16 mouse cellular contexts compared by ENCODE assay signal in the genomic region with DNA sequence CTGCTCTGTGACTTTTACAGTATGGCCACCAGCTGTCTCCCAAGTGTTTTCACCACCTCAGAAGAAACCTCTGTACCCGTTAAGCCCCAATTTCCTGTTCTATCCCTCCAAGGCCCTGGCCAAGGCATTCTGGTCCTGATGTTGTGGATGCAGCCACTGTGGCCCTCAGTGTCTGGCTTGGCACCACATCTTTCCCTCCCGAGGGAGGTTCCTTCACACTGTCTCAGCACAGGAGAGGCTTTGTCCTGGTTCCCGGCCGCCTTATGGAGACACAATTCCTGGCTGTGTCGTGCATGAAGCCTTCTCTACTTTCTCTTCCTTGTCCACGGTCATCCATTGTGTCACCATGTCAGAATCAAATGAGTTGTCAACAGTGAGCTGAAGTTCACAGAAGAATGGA. TPM values are rescaled to one million over a fixed set of nuclear protein-coding genes. Genes with fewer than 3 reads are reported as not detected.
A peak's percentile ranks its signal among the peaks of the same experiment; 100 is the strongest.
DNase-seq lines count a peak whose midpoint lies in the region; ATAC-seq and TF ChIP-seq lines count a peak whose summit lies in the region.
"Had no signal": no experiment of that assay in that cellular context is flagged by ENCODE, and none has a peak within 500 bp of the region (broad histone marks: within the 10 kb centered on the region; RNA-seq: fewer than 3 reads in every experiment).

No protein-coding gene starts in this region.

- H3K27me3 ChIP-seq in forebrain, embryonic 13.5 days: peaks cover 15% of the 10 kb centered on the region
- no peaks in the 10 kb centered on the region for H3K27me3 ChIP-seq in forebrain, embryonic 11.5 days (ENCODE audit: control insufficient read depth, insufficient read depth, low read length)
- no peaks in the 10 kb centered on the region for H3K27me3 ChIP-seq in heart, embryonic 14.5 days (ENCODE audit: control insufficient read depth, insufficient read depth, low read length)
- H3K27me3 ChIP-seq in stomach, embryonic 14.5 days (ENCODE audit: control insufficient read depth, insufficient read depth, low read length): no peaks in the 10 kb centered on the region
- H3K27me3 ChIP-seq in stomach, postnatal 0 days (ENCODE audit: control insufficient read depth, insufficient read depth, low read length): no peaks in the 10 kb centered on the region

- 65% methylated on average over 6 of the region's 6 CpGs for WGBS in forebrain, embryonic 13.5 days
- WGBS in forebrain, embryonic 11.5 days: 66% methylated on average over 6 of the region's 6 CpGs
- WGBS in heart, embryonic 14.5 days: 32% methylated on average over 6 of the region's 6 CpGs
- WGBS in stomach, embryonic 14.5 days: 56% methylated on average over 6 of the region's 6 CpGs
- WGBS in stomach, postnatal 0 days: 57% methylated on average over 6 of the region's 6 CpGs

- no peak for DNase-seq in forebrain, embryonic 11.5 days (ENCODE audit: low spot score)
- no peak for DNase-seq in heart, postnatal 36 days
- no peak for DNase-seq in stomach, postnatal 0 days (ENCODE audit: low spot score)
- DNase-seq in right cerebral cortex, postnatal 25 days: no peak
- DNase-seq in ovary, adult 18-20 months (ENCODE audit: low spot score): no peak
- DNase-seq: gastrocnemius, postnatal 25 days; kidney, adult 8-10 months; liver, embryonic 13.5 days; lung, postnatal 14 days had no signal

- H3K36me3 ChIP-seq in forebrain, embryonic 13.5 days (ENCODE audit: poor library complexity, severe bottlenecking): no peaks in the 10 kb centered on the region
- H3K36me3 ChIP-seq in forebrain, embryonic 11.5 days (ENCODE audit: control insufficient read depth, insufficient read depth, low read length): no peaks in the 10 kb centered on the region
- no peaks in the 10 kb centered on the region for H3K36me3 ChIP-seq in heart, embryonic 14.5 days (ENCODE audit: control insufficient read depth, insufficient read depth, low read length)
- H3K36me3 ChIP-seq in stomach, embryonic 14.5 days (ENCODE audit: control insufficient read depth, insufficient read depth, low read length): no peaks in the 10 kb centered on the region
- H3K36me3 ChIP-seq in stomach, postnatal 0 days (ENCODE audit: control insufficient read depth, insufficient read depth, low read length): no peaks in the 10 kb centered on the region
- H3K36me3 ChIP-seq: liver, embryonic 13.5 days had no signal

- no peak for TF ChIP-seq CTCF in stomach, postnatal 0 days (IDR thresholded peaks at IDR 0.05; ENCODE audit: low read depth)

- no peak overlapping the region for H3K4me3 ChIP-seq in forebrain, embryonic 13.5 days
- H3K4me3 ChIP-seq in forebrain, embryonic 11.5 days (ENCODE audit: low read depth, low read length): no peak overlapping the region
- peak overlapping the region in 1 of 2 experiments; percentile 29; a peak in 1 of 4 replicates for H3K4me3 ChIP-seq in heart, embryonic 14.5 days (ENCODE audit: control insufficient read depth in 1 of 2, insufficient read depth in 1 of 2, low read depth in 1 of 2, low read length in 2 of 2)
- H3K4me3 ChIP-seq in stomach, embryonic 14.5 days (ENCODE audit: low read depth, low read length): no peak overlapping the region
- no peak overlapping the region for H3K4me3 ChIP-seq in stomach, postnatal 0 days (ENCODE audit: low read depth, low read length)
- H3K4me3 ChIP-seq: liver, embryonic 13.5 days had no signal

- H3K4me2 ChIP-seq in forebrain, embryonic 13.5 days: no peak overlapping the region
- no peak overlapping the region for H3K4me2 ChIP-seq in forebrain, embryonic 11.5 days (ENCODE audit: low read depth, low read length, severe bottlenecking)
- H3K4me2 ChIP-seq in heart, embryonic 14.5 days (ENCODE audit: low read length): peak overlapping the region; percentile 60
- H3K4me2 ChIP-seq in stomach, embryonic 14.5 days (replicated peaks; ENCODE audit: low read depth, low read length): no peak overlapping the region; the same call in 1 of the 2 replicates
- no peak overlapping the region for H3K4me2 ChIP-seq in stomach, postnatal 0 days (replicated peaks; ENCODE audit: low read depth)
- H3K4me2 ChIP-seq: liver, embryonic 13.5 days had no signal

- H3K27ac ChIP-seq in forebrain, embryonic 13.5 days: peak overlapping the region; percentile 59; the same call in 1 of the 2 replicates
- no peak overlapping the region for H3K27ac ChIP-seq in forebrain, embryonic 11.5 days (ENCODE audit: low read depth, low read length)
- H3K27ac ChIP-seq in heart, embryonic 14.5 days (replicated peaks in 1 of 2; ENCODE audit: control insufficient read depth in 1 of 2, insufficient read depth in 1 of 2, low read depth in 2 of 2, low read length in 2 of 2): peak overlapping the region; percentile 91
- peak overlapping the region; percentile 58; the same call in 1 of the 2 replicates for H3K27ac ChIP-seq in stomach, embryonic 14.5 days (ENCODE audit: low read length)
- H3K27ac ChIP-seq in stomach, postnatal 0 days (replicated peaks): no peak overlapping the region
- H3K27ac ChIP-seq: liver, embryonic 13.5 days had no signal

- no peak for ATAC-seq in forebrain, embryonic 13.5 days
- ATAC-seq in forebrain, embryonic 11.5 days (replicated peaks; ENCODE audit: low FRiP score): no peak
- no peak for ATAC-seq in heart, embryonic 14.5 days (ENCODE audit: insufficient number of reproducible peaks, insufficient read depth, low FRiP score, low read depth)
- ATAC-seq in stomach, embryonic 14.5 days (ENCODE audit: insufficient number of reproducible peaks, insufficient read depth, low FRiP score, low read depth): no peak
- ATAC-seq in stomach, postnatal 0 days (ENCODE audit: low FRiP score, low TSS enrichment): no peak
- ATAC-seq: hindbrain, embryonic 16.5 days had no signal

- H3K9me3 ChIP-seq in forebrain, embryonic 13.5 days (replicated peaks): no peaks in the 10 kb centered on the region
- H3K9me3 ChIP-seq in forebrain, embryonic 11.5 days (ENCODE audit: control insufficient read depth, low read length): no peaks in the 10 kb centered on the region
- H3K9me3 ChIP-seq in heart, embryonic 14.5 days (ENCODE audit: control insufficient read depth, low read length): no peaks in the 10 kb centered on the region
- no peaks in the 10 kb centered on the region for H3K9me3 ChIP-seq in stomach, embryonic 14.5 days (ENCODE audit: control insufficient read depth, low read depth, low read length)
- no peaks in the 10 kb centered on the region for H3K9me3 ChIP-seq in stomach, postnatal 0 days (ENCODE audit: control insufficient read depth, low read length)
- H3K9me3 ChIP-seq: liver, embryonic 13.5 days had no signal

- H3K4me1 ChIP-seq in forebrain, embryonic 13.5 days: peaks cover 26% of the 10 kb centered on the region
- H3K4me1 ChIP-seq in forebrain, embryonic 11.5 days (replicated peaks; ENCODE audit: control insufficient read depth, insufficient read depth, low read length): peaks cover 8% of the 10 kb centered on the region; the same call in 1 of the 2 replicates
- peaks cover 23 to 45% of the 10 kb centered on the region in 2 experiments for H3K4me1 ChIP-seq in heart, embryonic 14.5 days (ENCODE audit: control insufficient read depth in 2 of 2, insufficient read depth in 2 of 2, low read length in 2 of 2)
- H3K4me1 ChIP-seq in stomach, embryonic 14.5 days (ENCODE audit: control insufficient read depth, insufficient read depth, low read length): peaks cover 4% of the 10 kb centered on the region; the same call in 1 of the 2 replicates
- H3K4me1 ChIP-seq in stomach, postnatal 0 days (replicated peaks; ENCODE audit: control insufficient read depth, insufficient read depth): no peaks in the 10 kb centered on the region

- no peak for TF ChIP-seq EP300 in stomach, postnatal 0 days (optimal IDR thresholded peaks at IDR 0.05)

- intact Hi-C loops in heart, postnatal 36 days (cut with DNase I): no loop called here

- no peak overlapping the region for H3K9ac ChIP-seq in forebrain, embryonic 13.5 days
- no peak overlapping the region for H3K9ac ChIP-seq in forebrain, embryonic 11.5 days (ENCODE audit: low read length)
- peak overlapping the region; percentile 63 for H3K9ac ChIP-seq in heart, embryonic 14.5 days (ENCODE audit: low read length)
- no peak overlapping the region for H3K9ac ChIP-seq in stomach, embryonic 14.5 days (replicated peaks; ENCODE audit: low read depth, low read length)
- no peak overlapping the region for H3K9ac ChIP-seq in stomach, postnatal 0 days (ENCODE audit: low read length)
- H3K9ac ChIP-seq: liver, embryonic 13.5 days had no signal

RNA-seq across cellular contexts. Expression of a gene that starts 23.4 kb away (rescaled TPM):
- 8.9 and 9.2 TPM in 2 replicates for polyA plus RNA-seq in forebrain, embryonic 13.5 days (2015; fragmentation: Nextera tagmentation; extraction: Ambion mirVana)
- 11.1 and 11.3 TPM in 2 replicates for polyA plus RNA-seq in forebrain, embryonic 11.5 days (2014; fragmentation: Nextera tagmentation; extraction: Ambion mirVana)
- 4.2 and 5.0 TPM in 2 replicates for polyA plus RNA-seq in heart, embryonic 14.5 days (2014; fragmentation: Nextera tagmentation; extraction: Ambion mirVana)
- under 1 TPM; 0.44 to 0.95 TPM for total RNA-seq in heart, postnatal 36 days (2021)
- polyA plus RNA-seq in stomach, embryonic 14.5 days (2014; fragmentation: Nextera tagmentation; extraction: Ambion mirVana): 7.1 and 8.2 TPM in 2 replicates
- 1.5 and 1.6 TPM in 2 replicates for polyA plus RNA-seq in stomach, postnatal 0 days (2015; fragmentation: Nextera tagmentation; extraction: Ambion mirVana)

RNA-seq across cellular contexts. Expression of a gene that starts 39.4 kb away (rescaled TPM):
- polyA plus RNA-seq in forebrain, embryonic 13.5 days (2015; fragmentation: Nextera tagmentation; extraction: Ambion mirVana): 8.8 and 9.5 TPM in 2 replicates
- polyA plus RNA-seq in forebrain, embryonic 11.5 days (2014; fragmentation: Nextera tagmentation; extraction: Ambion mirVana): 4.5 and 4.9 TPM in 2 replicates
- polyA plus RNA-seq in heart, embryonic 14.5 days (2014; fragmentation: Nextera tagmentation; extraction: Ambion mirVana): 5.2 and 8.0 TPM in 2 replicates
- 10 to 100 TPM; 13.9 to 14.5 TPM for total RNA-seq in heart, postnatal 36 days (2021)
- 8.9 and 9.9 TPM in 2 replicates for polyA plus RNA-seq in stomach, embryonic 14.5 days (2014; fragmentation: Nextera tagmentation; extraction: Ambion mirVana)
- 4.7 and 5.8 TPM in 2 replicates for polyA plus RNA-seq in stomach, postnatal 0 days (2015; fragmentation: Nextera tagmentation; extraction: Ambion mirVana)

RNA-seq across cellular contexts. Expression of a gene that starts 45.9 kb away (rescaled TPM):
- polyA plus RNA-seq in forebrain, embryonic 13.5 days (2015; fragmentation: Nextera tagmentation; extraction: Ambion mirVana): 171 and 172 TPM in 2 replicates
- 141 and 154 TPM in 2 replicates for polyA plus RNA-seq in forebrain, embryonic 11.5 days (2014; fragmentation: Nextera tagmentation; extraction: Ambion mirVana)
- 156 and 173 TPM in 2 replicates for polyA plus RNA-seq in heart, embryonic 14.5 days (2014; fragmentation: Nextera tagmentation; extraction: Ambion mirVana)
- 10 to 100 TPM; 86.2 to 90.3 TPM for total RNA-seq in heart, postnatal 36 days (2021)
- 152 and 161 TPM in 2 replicates for polyA plus RNA-seq in stomach, embryonic 14.5 days (2014; fragmentation: Nextera tagmentation; extraction: Ambion mirVana)
- 157 and 163 TPM in 2 replicates for polyA plus RNA-seq in stomach, postnatal 0 days (2015; fragmentation: Nextera tagmentation; extraction: Ambion mirVana)

RNA-seq across cellular contexts. Expression of a gene that starts 47.6 kb away (rescaled TPM):
- polyA plus RNA-seq in forebrain, embryonic 13.5 days (2015; fragmentation: Nextera tagmentation; extraction: Ambion mirVana): 5.9 TPM in 2 replicates
- polyA plus RNA-seq in forebrain, embryonic 11.5 days (2014; fragmentation: Nextera tagmentation; extraction: Ambion mirVana): 3.2 and 4.2 TPM in 2 replicates
- polyA plus RNA-seq in heart, embryonic 14.5 days (2014; fragmentation: Nextera tagmentation; extraction: Ambion mirVana): 1.5 TPM in 2 replicates
- total RNA-seq in heart, postnatal 36 days (2021): 1 to 10 TPM; 4.1 to 6.4 TPM
- polyA plus RNA-seq in stomach, embryonic 14.5 days (2014; fragmentation: Nextera tagmentation; extraction: Ambion mirVana): 3.0 and 3.3 TPM in 2 replicates
- 0.61 and 0.70 TPM in 2 replicates for polyA plus RNA-seq in stomach, postnatal 0 days (2015; fragmentation: Nextera tagmentation; extraction: Ambion mirVana)

RNA-seq across cellular contexts. Expression of a gene that starts 48.7 kb away (rescaled TPM):
- polyA plus RNA-seq in forebrain, embryonic 13.5 days (2015; fragmentation: Nextera tagmentation; extraction: Ambion mirVana): 0.53 TPM in 1 of 2 replicates, not detected in the other
- polyA plus RNA-seq in forebrain, embryonic 11.5 days (2014; fragmentation: Nextera tagmentation; extraction: Ambion mirVana): not detected in 2 replicates
- polyA plus RNA-seq in heart, embryonic 14.5 days (2014; fragmentation: Nextera tagmentation; extraction: Ambion mirVana): 172 and 177 TPM in 2 replicates
- 10 to 100 TPM; 80.7 TPM for total RNA-seq in heart, postnatal 36 days (2021)
- polyA plus RNA-seq in stomach, embryonic 14.5 days (2014; fragmentation: Nextera tagmentation; extraction: Ambion mirVana): 6.4 and 8.1 TPM in 2 replicates
- 0.17 and 0.91 TPM in 2 replicates for polyA plus RNA-seq in stomach, postnatal 0 days (2015; fragmentation: Nextera tagmentation; extraction: Ambion mirVana)
- total RNA-seq: adrenal gland, adult 18-20 months; gastrocnemius, postnatal 25 days; layer of hippocampus, adult 18-20 months had no signal
- polyA plus RNA-seq: hindbrain, embryonic 16.5 days; liver, embryonic 13.5 days; urinary bladder, adult 2 months had no signal

Comparison
In these comparisons a context has a peak if more than half of its experiments do, and no peak if none do; other contexts are left out.
1. H3K27ac ChIP-seq: peak in forebrain, embryonic 13.5 days (single experiment), heart, embryonic 14.5 days (2 of 2) and stomach, embryonic 14.5 days (single experiment); none in forebrain, embryonic 11.5 days (single experiment) and stomach, postnatal 0 days (single experiment).